Mouse (Mus musculus) right cerebral cortex, adult 2 months (tissue): ENCODE data around the gene Tnf.

Experiments
- DNase-seq, 2 experiments: peaks; one replicate each; pipeline ENCODE4 v3.0.0; 2021 to 2022; ENCODE audit warnings: low spot score in 2 of 2

Gene Tnf

DNA sequence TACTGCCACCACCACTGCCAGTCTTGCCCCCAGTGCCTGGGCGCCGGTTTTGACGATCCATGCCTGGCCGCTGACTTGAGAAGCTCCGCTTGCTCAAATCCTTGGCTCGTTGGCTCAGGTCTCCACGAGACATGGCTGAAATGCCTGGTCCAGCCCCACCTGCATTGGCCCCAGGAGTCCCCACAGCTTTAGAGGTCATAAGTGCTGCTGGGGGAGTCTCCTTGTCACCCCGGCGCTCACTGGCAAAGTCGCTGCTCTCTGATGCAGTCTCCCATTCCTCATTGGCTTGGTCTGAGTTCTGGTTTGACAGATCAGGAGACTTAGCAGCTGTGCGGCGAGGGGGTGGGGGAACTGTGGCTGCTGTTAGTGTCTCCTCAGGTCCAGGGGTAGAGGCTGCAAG lies 46.4 kb downstream of the Tnf start:
- DNase-seq: no peak

- no peak for DNase-seq
These were observed 47.2 kb downstream of the Tnf start for GRCm38 (mm10) chr17:35154616-35155015.

- DNase-seq: no peak
These were observed 47.9 kb downstream of the Tnf start for GRCm38 (mm10) chr17:35153931-35154330.

GRCm38 (mm10) chr17:35153077-35153476 lies 48.7 kb downstream of the Tnf start:
- no peak for DNase-seq

DNA sequence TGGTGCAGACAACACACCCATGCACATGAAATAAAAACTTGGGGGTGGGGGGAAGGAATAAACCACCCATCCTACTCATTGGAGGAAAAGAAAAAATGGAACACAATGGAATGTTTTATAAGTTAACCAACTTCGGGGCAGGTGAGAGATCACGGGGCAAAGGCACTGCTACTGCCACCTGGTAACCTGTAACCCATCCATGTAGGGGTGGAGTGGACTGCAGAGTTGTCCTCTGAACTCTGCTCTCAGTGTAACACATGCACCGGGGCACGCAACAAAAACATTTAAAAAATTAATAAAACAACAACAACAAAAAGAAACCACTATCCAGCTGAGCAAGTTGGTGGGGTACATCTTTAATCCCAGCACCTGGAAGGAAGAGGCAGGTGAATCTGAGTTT lies 49.7 kb downstream of the Tnf start:
- no peak for DNase-seq
